In the genomic region with DNA sequence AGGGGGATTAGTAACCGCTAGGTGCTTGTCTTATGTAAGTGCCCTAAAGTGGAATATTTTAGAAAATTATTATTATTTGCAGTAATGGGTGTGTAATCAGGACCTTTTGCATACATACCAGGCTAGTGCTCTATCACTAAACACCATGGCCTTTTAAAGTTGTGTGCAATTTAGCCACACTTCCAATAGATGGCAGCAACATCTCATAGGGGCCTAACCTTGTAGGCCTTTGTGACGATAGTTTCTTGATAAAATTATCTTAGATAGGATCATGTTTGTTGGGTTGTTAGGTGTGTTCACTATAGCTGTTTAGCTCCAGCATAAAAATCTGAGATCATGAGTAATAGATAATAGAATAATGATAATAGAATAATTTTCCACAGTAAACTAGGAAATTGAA, we compare ENCODE assay signal across 10 mouse cellular contexts. TPM values are rescaled to one million over a fixed set of nuclear protein-coding genes. Genes with fewer than 3 reads are reported as not detected.
DNase-seq lines count a peak whose midpoint lies in the region; ATAC-seq and TF ChIP-seq lines count a peak whose summit lies in the region.
"Had no signal": no experiment of that assay in that cellular context is flagged by ENCODE, and none has a peak within 500 bp of the region (broad histone marks: within the 10 kb centered on the region; RNA-seq: fewer than 3 reads in every experiment).

No protein-coding gene starts in this region.

- peak; percentile 35 for DNase-seq in CD4-positive, CD25-positive, alpha-beta regulatory T cell, adult 2 months (ENCODE audit: low read depth, low spot score)
- no peak for DNase-seq in left cerebral cortex, adult 2 months (ENCODE audit: extremely low spot score in 1 of 2, low spot score in 2 of 2)
- DNase-seq in left cerebral cortex, adult 8-10 months (ENCODE audit: low spot score in 2 of 2): no peak
- DNase-seq in c-Kit-positive CD71-negative TER-119-negative erythroid progenitor cells, embryonic 14.5 days (ENCODE audit: low read depth): peak; percentile 7
- DNase-seq in layer of hippocampus, adult 2 months (ENCODE audit: low spot score in 2 of 2): peak; percentile 47 to 63
- peak; percentile 3 for DNase-seq in yolk sac, embryonic 10.5 days (ENCODE audit: low spot score)
- DNase-seq in T-cell, adult 2 months (ENCODE audit: low spot score): no peak

- TF ChIP-seq CTCF in left cerebral cortex, adult 2 months (IDR thresholded peaks at IDR 0.05): peak; percentile 79
- TF ChIP-seq CTCF in layer of hippocampus, adult 2 months (conservative IDR thresholded peaks at IDR 0.05): peak; percentile 92

- intact Hi-C loops in left cerebral cortex, adult 2 months (cut with DNase I): loop anchor here (5.0 to 10.0 kb wide), 4 partner anchors 122 to 691 kb away; a partner anchor contains a TSS

- no peak overlapping the region; the same call in 1 of the 2 replicates for H3K27ac ChIP-seq in left cerebral cortex, adult 2 months
- no peak overlapping the region for H3K27ac ChIP-seq in layer of hippocampus, adult 2 months
- H3K27ac ChIP-seq: embryonic facial prominence, embryonic 13.5 days had no signal

- ATAC-seq in CD4-positive, CD25-positive, alpha-beta regulatory T cell, adult 4 months: no peak

- no peak overlapping the region for H3K4me3 ChIP-seq in left cerebral cortex, adult 2 months
- no peak overlapping the region for H3K4me3 ChIP-seq in layer of hippocampus, adult 2 months
- H3K4me3 ChIP-seq: embryonic facial prominence, embryonic 13.5 days had no signal

RNA-seq across cellular contexts. Expression of a gene that starts 11.3 kb away (rescaled TPM):
- not detected for polyA plus RNA-seq in CD4-positive, CD25-positive, alpha-beta regulatory T cell, adult 4 months (2017; shearing (Covaris generic))
- total RNA-seq in left cerebral cortex, adult 2 months (2021): not detected
- total RNA-seq in left cerebral cortex, adult 8-10 months (2022): not detected
- not detected for total RNA-seq in layer of hippocampus, adult 2 months (2021)
- polyA plus RNA-seq: embryonic facial prominence, embryonic 13.5 days; limb, embryonic 11.5 days had no signal

RNA-seq across cellular contexts. Expression of a gene that starts 18.6 kb away (rescaled TPM):
- polyA plus RNA-seq in CD4-positive, CD25-positive, alpha-beta regulatory T cell, adult 4 months (2017; shearing (Covaris generic)): not detected
- total RNA-seq in left cerebral cortex, adult 2 months (2021): not detected
- not detected for total RNA-seq in left cerebral cortex, adult 8-10 months (2022)
- not detected for total RNA-seq in layer of hippocampus, adult 2 months (2021)
- polyA plus RNA-seq: embryonic facial prominence, embryonic 13.5 days; limb, embryonic 11.5 days had no signal

RNA-seq across cellular contexts. Expression of a gene that starts 31.2 kb away (rescaled TPM):
- polyA plus RNA-seq in CD4-positive, CD25-positive, alpha-beta regulatory T cell, adult 4 months (2017; shearing (Covaris generic)): not detected
- total RNA-seq in left cerebral cortex, adult 2 months (2021): not detected
- not detected for total RNA-seq in left cerebral cortex, adult 8-10 months (2022)
- total RNA-seq in layer of hippocampus, adult 2 months (2021): not detected
- polyA plus RNA-seq: embryonic facial prominence, embryonic 13.5 days; limb, embryonic 11.5 days had no signal

RNA-seq across cellular contexts. Expression of a gene that starts 35.6 kb away (rescaled TPM):
- polyA plus RNA-seq in CD4-positive, CD25-positive, alpha-beta regulatory T cell, adult 4 months (2017; shearing (Covaris generic)): under 1 TPM in 1 of 2 experiments, not detected in 1; 0.15 TPM
- not detected for total RNA-seq in left cerebral cortex, adult 2 months (2021)
- total RNA-seq in left cerebral cortex, adult 8-10 months (2022): not detected
- not detected for total RNA-seq in layer of hippocampus, adult 2 months (2021)
- polyA plus RNA-seq: embryonic facial prominence, embryonic 13.5 days; limb, embryonic 11.5 days had no signal

RNA-seq across cellular contexts. Expression of a gene that starts 42.5 kb away (rescaled TPM):
- polyA plus RNA-seq in CD4-positive, CD25-positive, alpha-beta regulatory T cell, adult 4 months (2017; shearing (Covaris generic)): not detected
- total RNA-seq in left cerebral cortex, adult 2 months (2021): not detected
- total RNA-seq in left cerebral cortex, adult 8-10 months (2022): not detected
- not detected for total RNA-seq in layer of hippocampus, adult 2 months (2021)
- polyA plus RNA-seq: embryonic facial prominence, embryonic 13.5 days; limb, embryonic 11.5 days had no signal

Comparison
In these comparisons a context has a peak if more than half of its experiments do, and no peak if none do; other contexts are left out.
1. DNase-seq: peak in CD4-positive, CD25-positive, alpha-beta regulatory T cell, adult 2 months (single experiment), c-Kit-positive CD71-negative TER-119-negative erythroid progenitor cells, embryonic 14.5 days (single experiment), layer of hippocampus, adult 2 months (2 of 2) and yolk sac, embryonic 10.5 days (single experiment); none in left cerebral cortex, adult 2 months (0 of 2), left cerebral cortex, adult 8-10 months (0 of 2) and T-cell, adult 2 months (single experiment).